Mouse (Mus musculus) colon, adult 2 months (tissue): ENCODE data around the gene 9330182L06Rik. TPM values are rescaled to one million over a fixed set of nuclear protein-coding genes. Genes with fewer than 3 reads are reported as not detected.

Experiments
- polyA plus RNA-seq: library from polyadenylated mRNA; depleted of rRNA; stranded (reverse); fragments of >200 nt; gene quantifications from 2 replicates; pipeline ENCODE4 v1.2.3, GENCODE M21; 2012; rRNA removed

Gene 9330182L06Rik
- 0.44 and 0.60 TPM in 2 replicates for polyA plus RNA-seq

DNA sequence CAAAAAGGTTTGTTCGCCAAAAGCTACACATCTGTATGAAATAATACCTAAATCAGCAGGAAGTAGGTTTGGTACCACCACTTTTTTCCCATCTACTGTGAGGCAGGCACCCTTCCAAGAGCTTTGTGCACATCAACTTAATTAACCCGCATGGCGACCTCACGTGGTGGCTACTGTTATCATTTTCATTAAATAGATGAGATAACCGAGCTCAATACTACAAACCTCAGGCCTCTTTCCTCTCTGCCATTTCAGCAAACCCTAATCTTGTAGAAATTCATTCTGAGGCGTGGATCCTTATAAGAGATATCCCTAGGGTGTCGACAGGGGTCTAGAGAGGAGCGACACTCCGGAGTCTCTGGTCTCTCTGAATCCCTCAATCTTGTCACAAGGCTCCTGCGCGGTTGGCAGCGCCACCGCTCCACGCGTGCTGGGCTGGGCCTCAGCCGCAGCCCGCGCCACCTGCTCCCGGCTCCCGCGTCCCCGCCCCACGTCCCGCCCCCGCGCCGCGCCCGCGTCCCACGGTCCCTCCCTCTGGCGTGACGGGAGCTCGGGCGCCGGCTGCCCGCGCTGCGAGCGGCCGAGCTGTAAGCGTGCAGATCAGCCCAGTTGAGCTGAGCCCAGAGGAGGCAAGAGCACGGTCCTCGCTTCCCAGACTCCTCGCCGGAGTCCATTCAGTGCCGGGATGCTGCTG lies at the start of gene 9330182L06Rik:
Gene 9330182L06Rik (plus strand): TSS at position 533 of the 694 bp plus-strand sequence.

Other genes with a start within 250 kb of the 9330182L06Rik start
- gene Tmem243, start 165.4 kb upstream of the 9330182L06Rik start, polyA plus RNA-seq: 39.5 and 58.4 TPM in 2 replicates
- 3.4 and 4.7 TPM in 2 replicates for gene Dmtf1, start 104.3 kb upstream of the 9330182L06Rik start, polyA plus RNA-seq